Mouse (Mus musculus): ENCODE data around the gene Zdhhc3.

GRCm38 (mm10) chr9:123099631-123100455 lies 13.2 kb downstream of the Zdhhc3 start:
- no peak for TF ChIP-seq CTCF (IDR thresholded peaks at IDR 0.05; ENCODE audit: extremely low read depth, insufficient read length, insufficient replicate concordance, low read depth, low read length)
- TF ChIP-seq POLR2A (IDR thresholded peaks at IDR 0.05; ENCODE audit: low read depth, low read length) = no peak
